Mouse (Mus musculus): ENCODE results near the gene Dab1.

Dab1 gene

GRCm38 (mm10) chr4:104111614-104112013 lies 492.5 kb downstream of the Dab1 start:
- no peak for DNase-seq (ENCODE audit: low spot score)

- DNase-seq (ENCODE audit: low spot score), result no peak
These were observed 494.2 kb downstream of the Dab1 start for GRCm38 (mm10) chr4:104113209-104114005.

GRCm38 (mm10) chr4:104114006-104114361 lies 494.8 kb downstream of the Dab1 start:
- no peak for DNase-seq (ENCODE audit: low spot score)

GRCm38 (mm10) chr4:104120108-104120507 lies 500.9 kb downstream of the Dab1 start:
- no peak for DNase-seq (ENCODE audit: low spot score)

GRCm38 (mm10) chr4:104121959-104122358 lies 502.8 kb downstream of the Dab1 start:
- no peak for DNase-seq (ENCODE audit: low spot score)

GRCm38 (mm10) chr4:104122364-104122763 lies 503.2 kb downstream of the Dab1 start:
- no peak for DNase-seq (ENCODE audit: low spot score)

GRCm38 (mm10) chr4:104153637-104154036 lies 534.5 kb downstream of the Dab1 start:
- DNase-seq (ENCODE audit: low spot score), result no peak

GRCm38 (mm10) chr4:104178067-104178466 lies 558.9 kb downstream of the Dab1 start:
- DNase-seq (ENCODE audit: low spot score), result no peak

- DNase-seq (ENCODE audit: low spot score), result no peak
These were observed 567.2 kb downstream of the Dab1 start for GRCm38 (mm10) chr4:104186311-104186710.

GRCm38 (mm10) chr4:104198635-104199034 lies 579.5 kb downstream of the Dab1 start:
- no peak for DNase-seq (ENCODE audit: low spot score)

- no peak for DNase-seq (ENCODE audit: low spot score)
These were observed 582.5 kb downstream of the Dab1 start for GRCm38 (mm10) chr4:104201686-104202085.

GRCm38 (mm10) chr4:104204047-104204446 lies 584.9 kb downstream of the Dab1 start:
- no peak for DNase-seq (ENCODE audit: low spot score)

GRCm38 (mm10) chr4:104206639-104207038 lies 587.5 kb downstream of the Dab1 start:
- no peak for DNase-seq (ENCODE audit: low spot score)

GRCm38 (mm10) chr4:104209081-104209480 lies 589.9 kb downstream of the Dab1 start:
- DNase-seq (ENCODE audit: low spot score), result no peak

GRCm38 (mm10) chr4:104210796-104211195 lies 591.6 kb downstream of the Dab1 start:
- DNase-seq (ENCODE audit: low spot score), result no peak

- DNase-seq (ENCODE audit: low spot score), result no peak
These were observed 592.6 kb downstream of the Dab1 start for GRCm38 (mm10) chr4:104211531-104212455.

- DNase-seq (ENCODE audit: low spot score), result no peak
These were observed 595.6 kb downstream of the Dab1 start for GRCm38 (mm10) chr4:104214724-104215123.

- DNase-seq (ENCODE audit: low spot score), result no peak
These were observed 598.2 kb downstream of the Dab1 start for GRCm38 (mm10) chr4:104217336-104217735.

GRCm38 (mm10) chr4:104218765-104219164 lies 599.6 kb downstream of the Dab1 start:
- DNase-seq (ENCODE audit: low spot score), result no peak

GRCm38 (mm10) chr4:104220099-104220498 lies 600.9 kb downstream of the Dab1 start:
- no peak for DNase-seq (ENCODE audit: low spot score)

GRCm38 (mm10) chr4:104229296-104229695 lies 610.1 kb downstream of the Dab1 start:
- no peak for DNase-seq (ENCODE audit: low spot score)

- no peak for DNase-seq (ENCODE audit: low spot score)
These were observed 627.3 kb downstream of the Dab1 start for GRCm38 (mm10) chr4:104246506-104246905.

- DNase-seq (ENCODE audit: low spot score), result no peak
These were observed 630.3 kb downstream of the Dab1 start for GRCm38 (mm10) chr4:104249462-104249861.
